Mouse (Mus musculus): Measurements from ENCODE around the gene Bbs2.

DNA sequence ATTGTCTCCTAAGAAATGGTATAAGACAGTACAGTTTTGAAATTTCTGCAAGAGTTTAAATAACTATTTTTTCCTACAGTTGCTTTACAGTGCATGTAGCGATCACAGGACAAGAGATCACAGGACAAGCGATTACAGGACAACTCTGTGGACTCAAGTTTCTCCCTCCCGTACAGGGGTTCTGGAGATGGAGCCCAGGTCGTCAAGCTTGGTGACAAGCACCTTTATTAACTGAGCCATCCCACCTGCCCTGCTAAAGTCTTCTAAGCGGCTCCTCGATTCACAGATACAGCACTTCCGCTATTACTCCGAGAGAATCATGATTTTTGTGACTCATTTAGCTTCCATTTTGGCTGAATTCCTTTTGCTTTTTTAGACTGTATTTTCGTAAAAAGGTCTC is 69.0 kb downstream of the Bbs2 start:
- TF ChIP-seq CTCF (conservative IDR thresholded peaks at IDR 0.05 in 1 of 2, IDR thresholded peaks at IDR 0.05 in 1 of 2; ENCODE audit: low read depth in 2 of 2, low read length in 2 of 2) (no peak), CHD1 (IDR thresholded peaks at IDR 0.05; ENCODE audit: low read depth, low read length) (no peak), MAX (IDR thresholded peaks at IDR 0.05; ENCODE audit: low read length) (no peak), UBTF (IDR thresholded peaks at IDR 0.05; ENCODE audit: low read depth, low read length) (no peak), USF2 (conservative IDR thresholded peaks at IDR 0.05; ENCODE audit: low read depth, low read length) (no peak), TBP (conservative IDR thresholded peaks at IDR 0.05; ENCODE audit: low read depth, low read length) (no peak), POLR2A (IDR thresholded peaks at IDR 0.05; ENCODE audit: low read depth, low read length) (no peak), NRF1 (IDR thresholded peaks at IDR 0.05; ENCODE audit: low read depth, low read length) (no peak), SMC3 (IDR thresholded peaks at IDR 0.05; ENCODE audit: low read depth, low read length) (no peak), SIN3A (IDR thresholded peaks at IDR 0.05; ENCODE audit: low read length) (no peak), USF1 (IDR thresholded peaks at IDR 0.05; ENCODE audit: low read depth, low read length) (no peak), PAX5 (IDR thresholded peaks at IDR 0.05; ENCODE audit: low read length) (no peak), MAFK (IDR thresholded peaks at IDR 0.05; ENCODE audit: insufficient replicate concordance, low read length) (no peak), JUND (conservative IDR thresholded peaks at IDR 0.05; ENCODE audit: low read depth, low read length) (no peak)

All from CH12.LX (cell line).